Mouse (Mus musculus) MEL (cell line): ENCODE results near the gene Hexim1. TPM values are rescaled to one million over a fixed set of nuclear protein-coding genes. Genes with fewer than 3 reads are reported as not detected.

Experiments used
- DNase-seq: peaks from one replicate; pipeline ENCODE4 v3.0.0; 2011; ENCODE audit warnings: low read depth, low spot score
- H3K27ac ChIP-seq: 2 replicates; pipeline ENCODE4 v1.5.1; 2012; ENCODE audit warnings: low read depth, mild to moderate bottlenecking, control low read depth, low read length, moderate library complexity; ENCODE audit not compliant: control insufficient read depth
- H3K27me3 ChIP-seq, 2 experiments: fragments of 150-350 bp in 1 of 2; sonication (generic) in 1 of 2; 2 replicates each; pipeline ENCODE4 v1.6.1; 2012; ENCODE audit warnings: low read length in 2 of 2, mild to moderate bottlenecking in 2 of 2, improper control_type of control experiment in 1 of 2, moderate library complexity in 1 of 2; ENCODE audit not compliant: insufficient read depth in 2 of 2, control insufficient read depth in 1 of 2
- H3K36me3 ChIP-seq, 2 experiments: 2 replicates each; pipeline ENCODE4 v1.6.1; 2012 to 2014; ENCODE audit warnings: low read length in 2 of 2, improper control_type of control experiment in 1 of 2, inconsistent platforms in 1 of 2, mild to moderate bottlenecking in 1 of 2; ENCODE audit not compliant: insufficient read depth in 2 of 2, control insufficient read depth in 1 of 2
- H3K4me1 ChIP-seq, 2 experiments: fragments of 150-350 bp in 1 of 2; sonication (generic) in 1 of 2; 2 replicates each; pipeline ENCODE4 v1.6.1; 2012; ENCODE audit warnings: low read length in 2 of 2, improper control_type of control experiment in 1 of 2, mild to moderate bottlenecking in 1 of 2; ENCODE audit not compliant: insufficient read depth in 2 of 2, control insufficient read depth in 1 of 2
- H3K4me3 ChIP-seq, 2 experiments: fragments of 150-350 bp in 1 of 2; sonication (generic) in 1 of 2; 2 replicates each; pipeline ENCODE4 v1.5.1; 2012; ENCODE audit warnings: low read depth in 2 of 2, low read length in 2 of 2, mild to moderate bottlenecking in 2 of 2, moderate library complexity in 2 of 2, control low read depth in 1 of 2, improper control_type of control experiment in 1 of 2; ENCODE audit not compliant: control insufficient read depth in 1 of 2, insufficient read depth in 1 of 2
- H3K79me2 ChIP-seq: 2 replicates; pipeline ENCODE4 v1.6.1; 2012; ENCODE audit warnings: mild to moderate bottlenecking, low read length, moderate library complexity; ENCODE audit not compliant: control insufficient read depth, poor library complexity, insufficient read depth
- H3K9ac ChIP-seq: 2 replicates; pipeline ENCODE4 v1.6.1; 2012; ENCODE audit warnings: low read depth, mild to moderate bottlenecking, control low read depth, low read length, moderate library complexity; ENCODE audit not compliant: control insufficient read depth, poor library complexity, severe bottlenecking
- H3K9me3 ChIP-seq: fragments of 150-350 bp; sonication (generic); replicated peaks from 2 replicates; pipeline ENCODE4 v1.6.1; 2012; ENCODE audit warnings: mild to moderate bottlenecking, low read length, improper control_type of control experiment, moderate library complexity; ENCODE audit not compliant: insufficient read depth
- BHLHE40 ChIP-seq: IDR thresholded peaks from 2 replicates; pipeline ENCODE4 v1.6.1; 2012; ENCODE audit warnings: low read depth, mild to moderate bottlenecking, inconsistent platforms, low read length, improper control_type of control experiment, borderline replicate concordance
- CHD1 ChIP-seq: IDR thresholded peaks from 2 replicates; pipeline ENCODE4 v1.6.1; 2012; ENCODE audit warnings: low read depth, mild to moderate bottlenecking, inconsistent platforms, low read length, improper control_type of control experiment
- CHD2 ChIP-seq: IDR thresholded peaks from 2 replicates; pipeline ENCODE4 v1.6.1; 2011; ENCODE audit warnings: low read length, improper control_type of control experiment
- ELF1 ChIP-seq: IDR thresholded peaks from 2 replicates; pipeline ENCODE4 v1.6.1; 2014; ENCODE audit warnings: low read depth, mild to moderate bottlenecking, inconsistent platforms, low read length, improper control_type of control experiment, moderate library complexity
- EP300 ChIP-seq, 2 experiments: IDR thresholded peaks; 2 replicates each; pipeline ENCODE4 v1.6.1; 2011; ENCODE audit warnings: improper control_type of control experiment in 2 of 2, low read length in 2 of 2, low read depth in 1 of 2, mild to moderate bottlenecking in 1 of 2
- ETS1 ChIP-seq: IDR thresholded peaks from 2 replicates; pipeline ENCODE4 v1.6.1; 2012; ENCODE audit warnings: low read depth, mild to moderate bottlenecking, inconsistent platforms, low read length, improper control_type of control experiment, moderate library complexity
- GABPA ChIP-seq: IDR thresholded peaks from 2 replicates; pipeline ENCODE4 v1.6.1; 2012; ENCODE audit warnings: low read depth, mild to moderate bottlenecking, inconsistent platforms, low read length, improper control_type of control experiment, moderate library complexity
- HCFC1 ChIP-seq: IDR thresholded peaks from 2 replicates; pipeline ENCODE4 v1.6.1; 2012; ENCODE audit warnings: low read depth, mild to moderate bottlenecking, inconsistent platforms, low read length, improper control_type of control experiment, moderate library complexity
- JUND ChIP-seq: IDR thresholded peaks from 2 replicates; pipeline ENCODE4 v1.6.1; 2011; ENCODE audit warnings: low read depth, mild to moderate bottlenecking, improper control_type of control experiment, low read length
- KAT2A ChIP-seq: conservative IDR thresholded peaks from 2 replicates; pipeline ENCODE4 v1.6.1; 2012; ENCODE audit warnings: low read depth, low read length, improper control_type of control experiment, inconsistent platforms
- MAZ ChIP-seq: IDR thresholded peaks from 2 replicates; pipeline ENCODE4 v1.6.1; 2012; ENCODE audit warnings: low read depth, mild to moderate bottlenecking, inconsistent platforms, low read length, improper control_type of control experiment
- MEF2A ChIP-seq: IDR thresholded peaks from 2 replicates; pipeline ENCODE4 v1.6.1; 2014; ENCODE audit warnings: low read depth, mild to moderate bottlenecking, inconsistent platforms, low read length, improper control_type of control experiment; ENCODE audit not compliant: poor library complexity, insufficient replicate concordance, severe bottlenecking; ENCODE audit errors: extremely low read depth
- MYB ChIP-seq: IDR thresholded peaks from 2 replicates; pipeline ENCODE4 v1.6.1; 2011; ENCODE audit warnings: mild to moderate bottlenecking, low read depth, low read length, improper control_type of control experiment
- NRF1 ChIP-seq: IDR thresholded peaks from 2 replicates; pipeline ENCODE4 v1.6.1; 2014; ENCODE audit warnings: low read depth, mild to moderate bottlenecking, inconsistent platforms, low read length, improper control_type of control experiment, moderate library complexity; ENCODE audit not compliant: poor library complexity, insufficient read depth, severe bottlenecking
- POLR2A ChIP-seq, 2 experiments: IDR thresholded peaks; 2 replicates each; pipeline ENCODE4 v1.6.1; 2011 to 2012; ENCODE audit warnings: low read length in 2 of 2, mild to moderate bottlenecking in 2 of 2, control low read depth in 1 of 2, improper control_type of control experiment in 1 of 2, low read depth in 1 of 2, moderate library complexity in 1 of 2; ENCODE audit not compliant: control insufficient read depth in 1 of 2, insufficient read depth in 1 of 2, poor library complexity in 1 of 2
- POLR2AphosphoS2 ChIP-seq: IDR thresholded peaks from 2 replicates; pipeline ENCODE4 v1.6.1; 2011; ENCODE audit warnings: low read length, improper control_type of control experiment
- RAD21 ChIP-seq: IDR thresholded peaks from 2 replicates; pipeline ENCODE4 v1.6.1; 2011; ENCODE audit warnings: mild to moderate bottlenecking, low read depth, low read length, improper control_type of control experiment
- RCOR1 ChIP-seq: IDR thresholded peaks from 2 replicates; pipeline ENCODE4 v1.6.1; 2012; ENCODE audit warnings: low read depth, mild to moderate bottlenecking, inconsistent platforms, low read length, improper control_type of control experiment
- SIN3A ChIP-seq: IDR thresholded peaks from 2 replicates; pipeline ENCODE4 v1.6.1; 2012; ENCODE audit warnings: low read length, improper control_type of control experiment, inconsistent platforms
- SMC3 ChIP-seq: IDR thresholded peaks from 2 replicates; pipeline ENCODE4 v1.6.1; 2011; ENCODE audit warnings: low read depth, low read length, improper control_type of control experiment
- TAL1 ChIP-seq: IDR thresholded peaks from 2 replicates; pipeline ENCODE4 v1.6.1; 2012; ENCODE audit warnings: mild to moderate bottlenecking, inconsistent platforms, low read length, moderate library complexity, mixed read lengths
- TCF12 ChIP-seq: IDR thresholded peaks from 2 replicates; pipeline ENCODE4 v1.6.1; 2014; ENCODE audit warnings: low read depth, mild to moderate bottlenecking, inconsistent platforms, low read length, improper control_type of control experiment, moderate library complexity
- UBTF ChIP-seq: IDR thresholded peaks from 2 replicates; pipeline ENCODE4 v1.6.1; 2012; ENCODE audit warnings: low read depth, mild to moderate bottlenecking, inconsistent platforms, low read length, improper control_type of control experiment, moderate library complexity, borderline replicate concordance; ENCODE audit not compliant: insufficient read depth
- USF1 ChIP-seq: IDR thresholded peaks from 2 replicates; pipeline ENCODE4 v1.6.1; 2014; ENCODE audit warnings: low read depth, mild to moderate bottlenecking, inconsistent platforms, low read length, improper control_type of control experiment, moderate library complexity
- ZC3H11A ChIP-seq: IDR thresholded peaks from 2 replicates; pipeline ENCODE4 v1.6.1; 2012; ENCODE audit warnings: low read depth, mild to moderate bottlenecking, inconsistent platforms, low read length, improper control_type of control experiment
- ZMIZ1 ChIP-seq: IDR thresholded peaks from 2 replicates; pipeline ENCODE4 v1.6.1; 2012; ENCODE audit warnings: low read depth, mild to moderate bottlenecking, inconsistent platforms, low read length, improper control_type of control experiment, moderate library complexity
- ZNF384 ChIP-seq: IDR thresholded peaks from 2 replicates; pipeline ENCODE4 v1.6.1; 2012; ENCODE audit warnings: low read depth, mild to moderate bottlenecking, inconsistent platforms, low read length, improper control_type of control experiment
- polyA plus RNA-seq, 2 experiments: library from polyadenylated mRNA; stranded (reverse) in 1 of 2; unstranded in 1 of 2; fragments of >175 nt in 1 of 2; fragments of >200 nt in 1 of 2; gene quantifications; 2 replicates each; pipeline versions ENCODE4 v1.2.1 to v1.2.4; 2012; ENCODE audit warnings: low replicate concordance in 2 of 2, low read depth in 1 of 2; ENCODE audit not compliant: insufficient read length in 2 of 2, insufficient read depth in 1 of 2, missing spikeins in 1 of 2
- total RNA-seq: library from RNA; depleted of rRNA; stranded (reverse); fragments of 300-350 nt; gene quantifications from 2 replicates; pipeline ENCODE4 v1.2.3, GENCODE M21; 2012

The Hexim1 gene
- total and polyA plus RNA-seq, 3 experiments = 17.3 to 25.4 TPM; not detected in 1

DNA sequence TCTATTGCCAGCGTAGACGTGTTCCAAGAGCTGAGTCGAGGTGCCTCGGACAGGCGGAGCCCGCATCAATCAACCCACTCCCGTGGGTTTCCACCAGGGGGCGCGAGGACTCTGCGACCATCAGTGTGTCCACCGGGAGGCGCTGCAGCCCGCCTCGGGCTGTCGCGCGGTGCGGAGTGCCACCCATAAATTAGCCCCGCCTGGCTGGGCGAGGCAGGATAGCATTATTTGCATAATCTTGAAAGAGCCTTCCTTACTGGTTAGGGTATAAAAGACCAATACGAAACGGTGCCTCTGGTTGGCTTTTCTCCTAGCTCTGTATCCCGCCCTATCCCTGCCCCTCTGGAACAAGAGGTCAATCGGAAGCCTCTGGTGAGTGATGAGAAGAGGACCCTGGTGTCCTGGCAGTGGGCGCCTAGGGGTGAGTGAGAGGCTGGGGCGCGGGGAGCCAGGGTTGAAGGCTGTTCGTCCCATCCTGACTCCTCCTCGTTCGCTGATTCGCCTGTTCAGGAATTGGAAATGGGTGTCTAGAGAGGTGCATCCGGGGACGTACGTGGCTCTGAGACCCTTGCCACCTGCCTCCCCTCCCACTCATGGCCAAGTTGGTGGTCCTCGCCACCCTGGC is 13.2 kb upstream of the Hexim1 start (continued):
- TF ChIP-seq POLR2AphosphoS2 = peak; percentile 77
- TF ChIP-seq BHLHE40 = no peak
- TF ChIP-seq TCF12 = peak; percentile 49; the same call in 1 of the 2 replicates
- TF ChIP-seq EP300 (IDR thresholded peaks at IDR 0.05; ENCODE audit: low read depth in 1 of 2, low read length in 2 of 2) = peak in 1 of 2 experiments; percentile 64; a peak in 2 of 4 replicates
- TF ChIP-seq RAD21 = peak; percentile 99
- TF ChIP-seq CHD1 = no peak
- TF ChIP-seq JUND = peak; percentile 89; the same call in 1 of the 2 replicates
- TF ChIP-seq MEF2A = no peak
- TF ChIP-seq, all 39 proteins: peak for 23

DNA sequence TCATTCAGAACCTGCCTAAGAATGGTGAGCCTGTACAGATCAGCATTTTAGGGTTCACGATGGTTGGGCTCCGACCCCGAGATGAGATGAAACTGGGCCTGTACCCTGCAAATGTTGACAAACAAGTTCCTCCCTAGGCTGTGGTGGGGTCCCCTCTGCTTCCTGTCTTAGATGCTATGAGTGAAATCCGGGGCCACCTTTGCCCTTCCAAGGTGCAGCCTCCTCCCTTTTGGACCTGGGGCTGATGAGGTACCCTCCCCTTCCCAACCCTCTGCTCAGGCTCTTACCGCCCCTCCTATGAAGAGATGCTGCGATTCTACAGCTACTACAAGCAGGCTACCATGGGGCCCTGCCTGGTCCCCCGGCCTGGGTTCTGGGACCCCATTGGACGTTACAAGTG is 12.4 kb upstream of the Hexim1 start:
- peaks cover 9 to 20% of the 10 kb centered on the region in 2 experiments for H3K4me1 ChIP-seq
- peak overlapping the region; percentile 7; the same call in 1 of the 2 replicates for H3K27ac ChIP-seq

GRCm38 (mm10) chr11:103104469-103104868 is 11.6 kb upstream of the Hexim1 start:
- H3K27ac ChIP-seq = 0 out of 2 replicates have a peak overlapping the region, but pooled peaks have one; percentile 5
- peak overlapping the region; percentile 59 to 67 for H3K4me3 ChIP-seq
- DNase-seq = peak; percentile 82
- H3K9me3 ChIP-seq = no peaks in the 10 kb centered on the region
- H3K79me2 ChIP-seq = no peaks in the 10 kb centered on the region; the same call in 1 of the 2 replicates
- H3K27me3 ChIP-seq = no peaks in the 10 kb centered on the region
- H3K36me3 ChIP-seq = peaks cover 0 to 9% of the 10 kb centered on the region in 2 experiments; a peak in 2 of 4 replicates
- H3K4me1 ChIP-seq = peaks cover 9 to 20% of the 10 kb centered on the region in 2 experiments
- H3K9ac ChIP-seq = peak overlapping the region; percentile 36
- no peak for TF ChIP-seq ZC3H11A
- no peak for TF ChIP-seq USF1
- no peak for TF ChIP-seq GABPA
- no peak for TF ChIP-seq ZMIZ1
- TF ChIP-seq NRF1 = peak; percentile 16; the same call in 1 of the 2 replicates
- TF ChIP-seq MEF2A = no peak
- peak; percentile 57; the same call in 1 of the 2 replicates for TF ChIP-seq ETS1
- TF ChIP-seq SMC3 = no peak
- 0 out of 2 replicates have a peak, but pooled peaks have one; percentile 58 for TF ChIP-seq CHD1
- no peak for TF ChIP-seq MYB
- TF ChIP-seq HCFC1 = peak; percentile 61
- no peak for TF ChIP-seq ELF1
- TF ChIP-seq SIN3A = peak; percentile 83
- TF ChIP-seq TCF12 = peak; percentile 32; the same call in 1 of the 2 replicates
- TF ChIP-seq ZNF384 = no peak
- no peak for TF ChIP-seq POLR2A (IDR thresholded peaks at IDR 0.05; ENCODE audit: control insufficient read depth in 1 of 2, insufficient read depth in 1 of 2, low read depth in 1 of 2, low read length in 2 of 2, poor library complexity in 1 of 2)
- TF ChIP-seq TAL1 = 0 out of 2 replicates have a peak, but pooled peaks have one; percentile 7
- TF ChIP-seq EP300 (IDR thresholded peaks at IDR 0.05; ENCODE audit: low read depth in 1 of 2, low read length in 2 of 2) = peak; percentile 44 to 60; a peak in 3 of 4 replicates
- no peak for TF ChIP-seq CHD2
- no peak for TF ChIP-seq MAZ
- TF ChIP-seq KAT2A = no peak

More for the DNA sequence above, 12.4 kb upstream of the Hexim1 start:
- H3K36me3 ChIP-seq = peaks cover 0 to 9% of the 10 kb centered on the region in 2 experiments; a peak in 2 of 4 replicates
- TF ChIP-seq RCOR1 (no peak), POLR2AphosphoS2 (no peak), CHD1 (no peak), CHD2 (no peak), ZC3H11A (no peak), UBTF (no peak)
- peak; percentile 66 for DNase-seq
- H3K79me2 ChIP-seq = no peaks in the 10 kb centered on the region; the same call in 1 of the 2 replicates
- H3K27me3 ChIP-seq = no peaks in the 10 kb centered on the region
- no peaks in the 10 kb centered on the region for H3K9me3 ChIP-seq
- H3K9ac ChIP-seq = peak overlapping the region; percentile 62
- H3K4me3 ChIP-seq = peak overlapping the region; percentile 59 to 67
